Mouse (Mus musculus) lung, postnatal 0 days (tissue): ENCODE results near the gene Gulp1.

ENCODE experiments used
- CTCF ChIP-seq: IDR thresholded peaks from 2 replicates; pipeline ENCODE4 v1.5.1; 2016; ENCODE audit warnings: antibody characterized with exemption, mild to moderate bottlenecking
- EP300 ChIP-seq: IDR thresholded peaks from 2 replicates; pipeline ENCODE4 v1.6.1; 2016; ENCODE audit warnings: antibody characterized with exemption, mild to moderate bottlenecking, control low read depth

GRCm38 (mm10) chr1:44806368-44806767, 255.1 kb downstream of the Gulp1 start:
- TF ChIP-seq CTCF (no peak), EP300 (no peak)
